Mouse (Mus musculus): ENCODE data around the gene Sdf2. TPM values are rescaled to one million over a fixed set of nuclear protein-coding genes. Genes with fewer than 3 reads are reported as not detected.

Gene Sdf2
- total and polyA plus RNA-seq, 3 experiments: 61.4 to 119 (median 93.0) TPM

DNA sequence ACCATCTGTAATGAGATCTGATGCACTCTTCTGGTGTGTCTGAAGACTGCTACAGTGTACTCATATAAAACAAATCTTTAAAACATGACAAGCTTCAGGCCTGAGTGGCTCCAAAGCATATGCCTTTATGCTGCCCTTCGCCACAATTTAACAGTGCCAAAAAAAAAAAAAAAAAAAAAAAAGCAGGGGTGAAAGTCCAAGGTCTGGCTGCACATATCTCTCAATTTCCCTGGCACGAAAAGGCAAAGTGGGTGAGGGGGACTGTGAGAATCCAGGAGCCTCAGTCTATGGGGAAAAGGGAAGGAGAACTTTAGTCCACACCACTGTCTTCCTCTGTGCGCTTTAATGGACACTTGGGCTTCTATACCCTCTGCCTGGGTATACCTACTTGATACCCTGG lies 43.2 kb upstream of the Sdf2 start:
- no peaks in the 10 kb centered on the region for H3K9me3 ChIP-seq (replicated peaks; ENCODE audit: low read length)
- dilution Hi-C loops (cut with MboI; ENCODE audit: extremely low pct_ligation_motif_present, extremely low pct_unique_long_range_greater_than_20kb, low sequenced_read_pairs): no loop called here
- H3K36me3 ChIP-seq (replicated peaks in 1 of 2; ENCODE audit: control insufficient read depth in 1 of 2, insufficient read depth in 1 of 2, low read length in 1 of 2): peaks cover 40 to 55% of the 10 kb centered on the region in 2 experiments
- no peaks in the 10 kb centered on the region for H3K79me2 ChIP-seq (replicated peaks; ENCODE audit: control insufficient read depth, extremely low read depth, insufficient read depth, poor library complexity, severe bottlenecking)
- in situ Hi-C loops (cut with MboI; ENCODE audit: low pct_ligation_motif_present, low pct_unique_long_range_greater_than_20kb, low sequenced_read_pairs): no loop called here
- H3K9ac ChIP-seq (ENCODE audit: insufficient read depth, low read depth): no peak overlapping the region
- no peaks in the 10 kb centered on the region for H3K27me3 ChIP-seq (replicated peaks)
- no peak overlapping the region for H3K4me2 ChIP-seq (ENCODE audit: insufficient read depth, low read depth, poor library complexity, severe bottlenecking)
- no peak overlapping the region for H3K4me3 ChIP-seq (replicated peaks in 1 of 3; ENCODE audit: low read depth in 2 of 3, low read length in 2 of 3, poor library complexity in 1 of 3)
- no peak for DNase-seq (ENCODE audit: extremely low read depth)
- TF ChIP-seq UBTF (IDR thresholded peaks at IDR 0.05; ENCODE audit: low read depth, low read length) (no peak), SMC3 (IDR thresholded peaks at IDR 0.05; ENCODE audit: low read depth, low read length) (no peak), HCFC1 (IDR thresholded peaks at IDR 0.05; ENCODE audit: low read depth, low read length) (no peak), MAX (IDR thresholded peaks at IDR 0.05; ENCODE audit: low read length) (no peak), BHLHE40 (IDR thresholded peaks at IDR 0.05; ENCODE audit: low read depth, low read length) (no peak), KAT2A (IDR thresholded peaks at IDR 0.05; ENCODE audit: insufficient replicate concordance, low read length) (no peak), RCOR1 (conservative IDR thresholded peaks at IDR 0.05; ENCODE audit: low read depth, low read length) (no peak), IRF4 (IDR thresholded peaks at IDR 0.05; ENCODE audit: low read depth, low read length) (no peak), CTCF (conservative IDR thresholded peaks at IDR 0.05 in 1 of 2, IDR thresholded peaks at IDR 0.05 in 1 of 2; ENCODE audit: low read depth in 2 of 2, low read length in 2 of 2) (no peak), POLR2AphosphoS2 (IDR thresholded peaks at IDR 0.05; ENCODE audit: low read depth, low read length) (no peak; the same call in 1 of the 2 replicates), SIN3A (IDR thresholded peaks at IDR 0.05; ENCODE audit: low read length) (no peak), CHD2 (IDR thresholded peaks at IDR 0.05; ENCODE audit: low read length) (no peak)
- no peak overlapping the region for H3K27ac ChIP-seq (ENCODE audit: insufficient read depth, low read depth)
- peaks cover 5 to 16% of the 10 kb centered on the region in 2 experiments; a peak in 3 of 4 replicates for H3K4me1 ChIP-seq (ENCODE audit: control insufficient read depth in 1 of 2, insufficient read depth in 2 of 2)

- DNase-seq (ENCODE audit: extremely low read depth): no peak
- H3K36me3 ChIP-seq (replicated peaks in 1 of 2; ENCODE audit: control insufficient read depth in 1 of 2, insufficient read depth in 1 of 2, low read length in 1 of 2): peaks cover 59 to 74% of the 10 kb centered on the region in 2 experiments
- H3K9ac ChIP-seq (ENCODE audit: insufficient read depth, low read depth): no peak overlapping the region
- dilution Hi-C loops (cut with MboI; ENCODE audit: extremely low pct_ligation_motif_present, extremely low pct_unique_long_range_greater_than_20kb, low sequenced_read_pairs): no loop called here
- no peak for TF ChIP-seq UBTF (IDR thresholded peaks at IDR 0.05; ENCODE audit: low read depth, low read length)
- TF ChIP-seq EP300 (IDR thresholded peaks at IDR 0.05; ENCODE audit: low read length): no peak
- no peak for TF ChIP-seq NELFE (IDR thresholded peaks at IDR 0.05; ENCODE audit: low read depth, low read length)
- no peak for TF ChIP-seq HCFC1 (IDR thresholded peaks at IDR 0.05; ENCODE audit: low read depth, low read length)
- TF ChIP-seq GABPA (IDR thresholded peaks at IDR 0.05; ENCODE audit: insufficient replicate concordance, low read depth, low read length): no peak
- TF ChIP-seq SIN3A (IDR thresholded peaks at IDR 0.05; ENCODE audit: low read length): no peak
- no peak for TF ChIP-seq IRF4 (IDR thresholded peaks at IDR 0.05; ENCODE audit: low read depth, low read length)
- no peak for TF ChIP-seq ZMIZ1 (IDR thresholded peaks at IDR 0.05; ENCODE audit: low read depth, low read length)
- TF ChIP-seq MAX (IDR thresholded peaks at IDR 0.05; ENCODE audit: low read length): no peak
- no peak for TF ChIP-seq TCF12 (IDR thresholded peaks at IDR 0.05; ENCODE audit: low read depth, low read length)
- TF ChIP-seq TBP (conservative IDR thresholded peaks at IDR 0.05; ENCODE audit: low read depth, low read length): no peak
- TF ChIP-seq MAZ (IDR thresholded peaks at IDR 0.05; ENCODE audit: low read depth, low read length): no peak
- TF ChIP-seq NRF1 (IDR thresholded peaks at IDR 0.05; ENCODE audit: low read depth, low read length): no peak
- no peak for TF ChIP-seq ZC3H11A (IDR thresholded peaks at IDR 0.05; ENCODE audit: low read depth, low read length)
- no peak overlapping the region for H3K4me2 ChIP-seq (ENCODE audit: insufficient read depth, low read depth, poor library complexity, severe bottlenecking)
- H3K79me2 ChIP-seq (replicated peaks; ENCODE audit: control insufficient read depth, extremely low read depth, insufficient read depth, poor library complexity, severe bottlenecking): no peaks in the 10 kb centered on the region
- in situ Hi-C loops (cut with MboI; ENCODE audit: low pct_ligation_motif_present, low pct_unique_long_range_greater_than_20kb, low sequenced_read_pairs): no loop called here
- no peaks in the 10 kb centered on the region for H3K9me3 ChIP-seq (replicated peaks; ENCODE audit: low read length)
- peaks cover 5 to 16% of the 10 kb centered on the region in 2 experiments; a peak in 3 of 4 replicates for H3K4me1 ChIP-seq (ENCODE audit: control insufficient read depth in 1 of 2, insufficient read depth in 2 of 2)
- H3K27me3 ChIP-seq (replicated peaks): no peaks in the 10 kb centered on the region
- H3K27ac ChIP-seq (ENCODE audit: insufficient read depth, low read depth): no peak overlapping the region
- H3K4me3 ChIP-seq (replicated peaks in 1 of 3; ENCODE audit: low read depth in 2 of 3, low read length in 2 of 3, poor library complexity in 1 of 3): no peak overlapping the region
Measured at GRCm38 (mm10) chr11:78204287-78204686, 41.3 kb upstream of the Sdf2 start.

Measured in CH12.LX (cell line).